Mouse (Mus musculus) erythroblast, embryonic 14.5 days (primary cell): ENCODE measurements around the gene Scn5a.

Experiments used
- GATA1 ChIP-seq: IDR thresholded peaks from 2 replicates; pipeline ENCODE4 v1.6.1; 2012; ENCODE audit warnings: low read length, inconsistent platforms, mixed read lengths
- TAL1 ChIP-seq: IDR thresholded peaks from 3 replicates; pipeline ENCODE4 v1.6.1; 2012; ENCODE audit warnings: low read length, inconsistent platforms, mixed read lengths

DNA sequence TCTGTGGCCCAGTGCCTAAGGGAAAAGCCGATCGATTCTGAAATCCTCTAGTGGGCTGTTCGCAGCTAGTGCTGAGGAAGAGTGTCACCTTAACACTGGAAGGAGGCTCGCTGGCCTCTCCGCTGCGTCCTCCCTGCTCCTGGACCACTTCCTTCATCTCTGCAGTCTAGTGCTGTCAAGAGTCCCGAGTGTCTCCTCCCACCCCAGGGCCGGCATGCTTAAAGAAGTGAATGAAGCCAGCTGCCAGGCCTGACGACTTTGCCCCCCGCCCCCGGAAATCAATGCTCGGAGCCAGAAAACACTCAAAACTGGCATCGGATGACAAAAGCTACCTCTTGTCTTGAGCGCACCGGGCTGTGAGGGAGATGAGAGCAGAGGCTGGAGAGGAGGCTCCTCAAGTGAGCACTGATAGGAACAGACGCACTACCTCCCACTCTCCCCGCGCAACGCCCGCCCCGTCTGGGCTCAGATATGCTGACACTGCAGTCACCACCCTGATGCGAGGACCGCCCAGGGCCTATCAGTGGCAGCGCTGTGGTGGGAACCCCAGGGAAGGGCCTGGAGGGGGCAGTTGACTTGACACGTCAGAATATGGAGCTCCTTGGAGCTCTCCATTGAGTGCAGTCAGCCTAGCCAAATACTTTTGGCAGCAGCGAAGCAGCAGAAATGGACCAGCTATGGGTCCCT, 10.1 kb upstream of the Scn5a start:
- TF ChIP-seq GATA1: no peak
- no peak for TF ChIP-seq TAL1
